Mouse (Mus musculus): Measurements from ENCODE around the gene Sema6d. TPM values are rescaled to one million over a fixed set of nuclear protein-coding genes. Genes with fewer than 3 reads are reported as not detected.
"Not testable (repeated sequence)": the region's sequence is repeated elsewhere in the genome, so short reads cannot be mapped to it uniquely, and the experiment has no call there.

The Sema6d gene
- polyA plus RNA-seq, 1 experiment from 2014 or later: 16.0 TPM

DNA sequence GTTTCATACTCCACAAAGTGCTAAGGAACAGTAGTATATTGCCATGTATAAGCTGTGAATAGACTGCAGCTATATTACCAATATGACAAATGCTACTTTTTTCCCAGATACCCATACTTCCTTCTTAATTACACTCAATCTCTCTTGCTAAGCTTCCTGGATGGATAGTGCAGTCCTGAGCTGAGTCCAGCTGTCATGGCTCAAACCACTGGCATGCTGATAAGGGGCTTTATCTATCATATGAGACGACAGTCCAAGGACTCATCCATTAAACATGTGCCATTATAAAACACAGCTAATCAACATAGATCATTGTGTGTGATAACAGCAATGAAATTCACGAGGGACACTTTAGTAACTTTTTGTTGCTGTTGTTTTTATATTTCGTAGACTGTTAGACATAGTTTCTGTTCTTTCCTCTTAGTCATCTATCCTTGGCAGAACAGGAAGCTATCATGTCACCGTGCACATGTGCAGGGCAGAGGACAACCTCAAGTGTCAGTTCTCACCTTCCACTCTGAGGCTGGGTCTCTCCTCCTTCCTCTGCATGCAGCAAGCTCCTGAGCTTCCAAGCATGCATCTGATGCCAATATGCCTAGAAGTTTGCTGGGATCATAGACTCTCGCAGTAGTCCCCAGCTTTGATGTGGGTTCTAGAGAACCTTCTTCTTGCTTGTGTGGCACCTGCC, 232.9 kb downstream of the Sema6d start:
- H3K4me2 ChIP-seq (replicated peaks; ENCODE audit: low read depth, low read length): no peak overlapping the region
- 56% methylated on average over 5 of the region's 5 CpGs for WGBS
- no peaks in the 10 kb centered on the region for H3K27me3 ChIP-seq (ENCODE audit: control insufficient read depth, insufficient read depth, low read length)
- H3K36me3 ChIP-seq (ENCODE audit: control insufficient read depth, insufficient read depth, low read length): no peaks in the 10 kb centered on the region
- no peaks in the 10 kb centered on the region for H3K9me3 ChIP-seq (ENCODE audit: control insufficient read depth, low read depth, low read length)
- no peaks in the 10 kb centered on the region for H3K4me1 ChIP-seq (ENCODE audit: control insufficient read depth, insufficient read depth, low read length)
- H3K27ac ChIP-seq (ENCODE audit: low read length): no peak overlapping the region
- ATAC-seq (ENCODE audit: insufficient number of reproducible peaks, insufficient read depth, low FRiP score, low read depth): no peak
- no peak overlapping the region for H3K9ac ChIP-seq (replicated peaks; ENCODE audit: low read depth, low read length)
- no peak overlapping the region for H3K4me3 ChIP-seq (ENCODE audit: low read depth, low read length)

- Histone ChIP-seq H3K4me3 (ENCODE audit: low read depth, low read length) (no peak overlapping the region), H3K27ac (ENCODE audit: low read length) (no peak overlapping the region), H3K4me1 (ENCODE audit: control insufficient read depth, insufficient read depth, low read length) (no peaks in the 10 kb centered on the region), H3K9ac (replicated peaks; ENCODE audit: low read depth, low read length) (no peak overlapping the region), H3K4me2 (replicated peaks; ENCODE audit: low read depth, low read length) (no peak overlapping the region), H3K36me3 (ENCODE audit: control insufficient read depth, insufficient read depth, low read length) (no peaks in the 10 kb centered on the region), H3K27me3 (ENCODE audit: control insufficient read depth, insufficient read depth, low read length) (no peaks in the 10 kb centered on the region), H3K9me3 (ENCODE audit: control insufficient read depth, low read depth, low read length) (no peaks in the 10 kb centered on the region)
- WGBS: 57% methylated on average over 6 of the region's 6 CpGs
- no peak for ATAC-seq (ENCODE audit: insufficient number of reproducible peaks, insufficient read depth, low FRiP score, low read depth)
These were observed 234.4 kb downstream of the Sema6d start for GRCm38 (mm10) chr2:124324107-124324724.

DNA sequence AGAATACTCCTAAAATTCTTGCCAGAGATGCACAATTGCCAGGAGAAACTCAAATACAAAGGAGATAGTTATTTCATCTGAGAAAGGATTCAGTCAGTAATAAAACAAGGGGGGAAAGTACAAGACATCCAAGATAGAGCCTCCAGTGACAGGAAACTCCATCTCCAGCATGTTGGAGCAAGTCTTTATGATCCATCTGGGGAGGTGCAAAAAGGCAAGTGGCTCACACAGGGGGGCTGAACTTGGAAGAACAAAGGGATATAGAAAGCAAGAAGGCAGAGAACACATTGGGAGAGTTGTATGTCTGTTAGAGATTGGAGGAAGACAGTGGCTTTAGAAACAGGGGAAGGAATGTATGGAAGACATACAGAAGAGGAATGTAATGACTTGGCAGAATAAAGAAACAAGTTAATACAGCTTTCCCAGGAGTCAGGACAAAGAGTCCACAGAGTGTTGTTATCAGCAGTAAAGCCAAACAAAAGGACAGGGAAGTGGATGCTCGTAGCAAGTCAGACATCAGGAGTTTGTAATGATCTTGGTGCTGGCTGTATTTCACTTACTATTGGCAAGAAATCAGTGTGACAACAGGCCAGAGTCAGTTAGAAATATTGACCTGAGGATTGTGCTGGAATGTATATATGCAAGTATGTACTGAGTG, 239.8 kb downstream of the Sema6d start:
- Histone ChIP-seq H3K4me2 (replicated peaks; ENCODE audit: low read depth, low read length) (no peak overlapping the region), H3K9me3 (ENCODE audit: control insufficient read depth, low read depth, low read length) (no peaks in the 10 kb centered on the region), H3K4me3 (ENCODE audit: low read depth, low read length) (no peak overlapping the region), H3K27ac (ENCODE audit: low read length) (no peak overlapping the region), H3K36me3 (ENCODE audit: control insufficient read depth, insufficient read depth, low read length) (no peaks in the 10 kb centered on the region), H3K4me1 (ENCODE audit: control insufficient read depth, insufficient read depth, low read length) (no peaks in the 10 kb centered on the region), H3K9ac (replicated peaks; ENCODE audit: low read depth, low read length) (no peak overlapping the region), H3K27me3 (ENCODE audit: control insufficient read depth, insufficient read depth, low read length) (no peaks in the 10 kb centered on the region)
- 41% methylated on average over 1 of the region's 1 CpGs for whole genome bisulfite sequencing
- no peak for ATAC-seq (ENCODE audit: insufficient number of reproducible peaks, insufficient read depth, low FRiP score, low read depth)

DNA sequence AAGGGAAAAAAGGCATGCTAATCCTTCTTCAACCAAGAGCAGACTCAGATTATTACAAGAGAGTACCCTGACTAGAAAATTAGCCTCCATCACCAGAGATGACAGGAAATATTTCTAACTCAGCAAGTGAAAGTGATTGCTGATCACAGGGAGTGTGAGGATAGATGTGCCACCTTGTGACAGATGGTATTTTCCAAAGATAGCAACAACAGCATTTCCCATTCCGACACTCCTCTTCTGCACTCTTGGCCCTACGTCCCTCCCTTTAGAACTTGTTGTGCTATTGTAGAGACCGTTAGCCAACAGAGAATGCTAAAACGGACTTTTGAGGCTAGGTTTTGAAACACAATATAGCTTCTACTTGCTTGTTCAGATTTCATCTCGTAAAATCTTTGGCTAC, 243.1 kb downstream of the Sema6d start:
- no peak overlapping the region for H3K4me3 ChIP-seq (ENCODE audit: low read depth, low read length)
- 81% methylated on average over 5 of the region's 5 CpGs for WGBS
- H3K27me3 ChIP-seq (ENCODE audit: control insufficient read depth, insufficient read depth, low read length): no peaks in the 10 kb centered on the region
- H3K36me3 ChIP-seq (ENCODE audit: control insufficient read depth, insufficient read depth, low read length): no peaks in the 10 kb centered on the region
- H3K4me1 ChIP-seq (ENCODE audit: control insufficient read depth, insufficient read depth, low read length): no peaks in the 10 kb centered on the region
- H3K4me2 ChIP-seq (replicated peaks; ENCODE audit: low read depth, low read length): no peak overlapping the region
- no peak overlapping the region for H3K9ac ChIP-seq (replicated peaks; ENCODE audit: low read depth, low read length)
- no peak for ATAC-seq (ENCODE audit: insufficient number of reproducible peaks, insufficient read depth, low FRiP score, low read depth)
- no peaks in the 10 kb centered on the region for H3K9me3 ChIP-seq (ENCODE audit: control insufficient read depth, low read depth, low read length)
- H3K27ac ChIP-seq (ENCODE audit: low read length): no peak overlapping the region

GRCm38 (mm10) chr2:124334655-124335054, 244.9 kb downstream of the Sema6d start:
- H3K4me2 ChIP-seq (replicated peaks; ENCODE audit: low read depth, low read length): not testable (repeated sequence)
- 64% methylated on average over 2 of the region's 2 CpGs for WGBS

DNA sequence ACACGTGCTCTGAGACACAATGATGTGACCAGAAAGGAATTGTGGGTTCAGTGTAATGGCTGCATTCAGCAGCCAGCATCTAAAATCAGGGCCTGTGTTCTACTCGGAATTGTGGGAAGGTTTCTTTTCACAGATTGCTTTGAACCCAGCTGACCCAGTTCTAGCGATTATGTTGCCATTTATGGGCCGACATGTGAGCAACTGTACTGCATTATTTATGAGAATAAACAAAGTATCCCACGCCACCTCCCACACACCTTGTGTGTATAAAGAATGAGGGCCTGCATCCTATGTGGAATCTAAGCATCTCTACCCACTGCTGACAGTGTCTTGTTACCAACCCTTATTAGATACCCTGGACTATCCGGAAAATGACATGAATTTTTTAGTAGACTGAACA, 248.5 kb downstream of the Sema6d start:
- Histone ChIP-seq H3K9ac (replicated peaks; ENCODE audit: low read depth, low read length) (no peak overlapping the region), H3K4me3 (ENCODE audit: low read depth, low read length) (no peak overlapping the region), H3K27ac (ENCODE audit: low read length) (no peak overlapping the region), H3K27me3 (ENCODE audit: control insufficient read depth, insufficient read depth, low read length) (no peaks in the 10 kb centered on the region), H3K36me3 (ENCODE audit: control insufficient read depth, insufficient read depth, low read length) (no peaks in the 10 kb centered on the region), H3K9me3 (ENCODE audit: control insufficient read depth, low read depth, low read length) (no peaks in the 10 kb centered on the region), H3K4me2 (replicated peaks; ENCODE audit: low read depth, low read length) (no peak overlapping the region), H3K4me1 (ENCODE audit: control insufficient read depth, insufficient read depth, low read length) (no peaks in the 10 kb centered on the region)
- WGBS: 81% methylated on average over 6 of the region's 6 CpGs
- ATAC-seq (ENCODE audit: insufficient number of reproducible peaks, insufficient read depth, low FRiP score, low read depth): no peak

More at GRCm38 (mm10) chr2:124334655-124335054, 244.9 kb downstream of the Sema6d start:
- ATAC-seq (ENCODE audit: insufficient number of reproducible peaks, insufficient read depth, low FRiP score, low read depth); H3K4me1 ChIP-seq (ENCODE audit: control insufficient read depth, insufficient read depth, low read length); H3K4me3 ChIP-seq (ENCODE audit: low read depth, low read length); H3K9ac ChIP-seq (replicated peaks; ENCODE audit: low read depth, low read length); H3K27ac ChIP-seq (ENCODE audit: low read length); H3K9me3 ChIP-seq (ENCODE audit: control insufficient read depth, low read depth, low read length); H3K36me3 ChIP-seq (ENCODE audit: control insufficient read depth, insufficient read depth, low read length); H3K27me3 ChIP-seq (ENCODE audit: control insufficient read depth, insufficient read depth, low read length): not testable (repeated sequence)

DNA sequence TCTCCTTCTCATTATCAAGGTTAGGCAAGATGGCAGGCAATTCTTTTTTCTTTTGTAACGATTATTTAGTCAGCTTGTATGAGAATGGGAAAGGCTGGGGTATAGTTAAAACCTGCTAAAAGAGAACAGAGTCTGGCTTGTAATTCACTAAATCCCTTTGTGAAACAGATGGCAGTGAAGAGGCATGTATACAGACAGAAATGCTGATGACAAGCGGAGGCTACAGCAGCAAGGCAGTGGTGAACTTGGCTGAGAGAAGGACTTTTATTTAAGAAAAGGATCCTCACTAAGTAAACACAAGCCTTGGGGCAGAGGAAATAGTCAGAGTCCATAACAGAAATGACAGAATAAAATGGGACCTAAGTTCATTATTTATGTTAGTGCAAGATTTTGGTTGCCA, 264.4 kb downstream of the Sema6d start:
- H3K4me1 ChIP-seq (ENCODE audit: control insufficient read depth, insufficient read depth, low read length): no peaks in the 10 kb centered on the region
- no peak overlapping the region for H3K4me2 ChIP-seq (replicated peaks; ENCODE audit: low read depth, low read length)
- WGBS: 56% methylated on average over 2 of the region's 2 CpGs
- H3K9ac ChIP-seq (replicated peaks; ENCODE audit: low read depth, low read length): no peak overlapping the region
- H3K36me3 ChIP-seq (ENCODE audit: control insufficient read depth, insufficient read depth, low read length): no peaks in the 10 kb centered on the region
- no peaks in the 10 kb centered on the region for H3K9me3 ChIP-seq (ENCODE audit: control insufficient read depth, low read depth, low read length)
- no peaks in the 10 kb centered on the region for H3K27me3 ChIP-seq (ENCODE audit: control insufficient read depth, insufficient read depth, low read length)
- H3K27ac ChIP-seq (ENCODE audit: low read length): no peak overlapping the region
- H3K4me3 ChIP-seq (ENCODE audit: low read depth, low read length): no peak overlapping the region
- ATAC-seq (ENCODE audit: insufficient number of reproducible peaks, insufficient read depth, low FRiP score, low read depth): no peak

- Histone ChIP-seq H3K27ac (ENCODE audit: low read length) (no peak overlapping the region), H3K9me3 (ENCODE audit: control insufficient read depth, low read depth, low read length) (no peaks in the 10 kb centered on the region), H3K4me2 (replicated peaks; ENCODE audit: low read depth, low read length) (no peak overlapping the region), H3K36me3 (ENCODE audit: control insufficient read depth, insufficient read depth, low read length) (no peaks in the 10 kb centered on the region), H3K9ac (replicated peaks; ENCODE audit: low read depth, low read length) (no peak overlapping the region), H3K27me3 (ENCODE audit: control insufficient read depth, insufficient read depth, low read length) (no peaks in the 10 kb centered on the region), H3K4me3 (ENCODE audit: low read depth, low read length) (no peak overlapping the region), H3K4me1 (ENCODE audit: control insufficient read depth, insufficient read depth, low read length) (no peaks in the 10 kb centered on the region)
- 76% methylated on average over 2 of the region's 2 CpGs for WGBS
- ATAC-seq (ENCODE audit: insufficient number of reproducible peaks, insufficient read depth, low FRiP score, low read depth): no peak
These were observed 264.9 kb downstream of the Sema6d start for GRCm38 (mm10) chr2:124354716-124355115.
